Mouse (Mus musculus) heart, embryonic 12.5 days (tissue): ENCODE measurements around the gene Abca1. TPM values are rescaled to one million over a fixed set of nuclear protein-coding genes. Genes with fewer than 3 reads are reported as not detected.

Experiments used
- ATAC-seq: fragments of 200-750 bp; cut with Nextera tagmentation; 2 replicates; pipeline ENCODE4 v1.8.0; 2017; ENCODE audit warnings: moderate TSS enrichment, moderate library complexity; ENCODE audit not compliant: insufficient number of reproducible peaks, low FRiP score
- H3K27ac ChIP-seq: fragments of 300-500 bp; sonication (generic); 2 replicates; pipeline ENCODE4 v1.5.1; 2016; ENCODE audit warnings: mild to moderate bottlenecking, moderate library complexity; ENCODE audit not compliant: poor library complexity, severe bottlenecking
- H3K27me3 ChIP-seq: fragments of 300-500 bp; sonication (generic); replicated peaks from 2 replicates; pipeline ENCODE4 v1.6.1; 2016; ENCODE audit warnings: mild to moderate bottlenecking, moderate library complexity
- H3K36me3 ChIP-seq: fragments of 300-500 bp; sonication (generic); 2 replicates; pipeline ENCODE4 v1.6.1; 2016; ENCODE audit warnings: mild to moderate bottlenecking, moderate library complexity
- H3K4me1 ChIP-seq: fragments of 300-500 bp; sonication (generic); replicated peaks from 2 replicates; pipeline ENCODE4 v1.6.1; 2016; ENCODE audit warnings: mild to moderate bottlenecking
- H3K4me2 ChIP-seq: fragments of 300-500 bp; sonication (generic); 2 replicates; pipeline ENCODE4 v1.6.1; 2016; ENCODE audit warnings: mild to moderate bottlenecking, moderate library complexity
- H3K4me3 ChIP-seq: fragments of 300-500 bp; sonication (generic); 2 replicates; pipeline ENCODE4 v1.5.1; 2016; ENCODE audit warnings: mild to moderate bottlenecking
- H3K9ac ChIP-seq: fragments of 300-500 bp; sonication (generic); 2 replicates; pipeline ENCODE4 v1.6.1; 2016; ENCODE audit warnings: mild to moderate bottlenecking, moderate library complexity
- H3K9me3 ChIP-seq: fragments of 300-500 bp; sonication (generic); replicated peaks from 2 replicates; pipeline ENCODE4 v1.6.1; 2016; ENCODE audit warnings: mild to moderate bottlenecking, moderate library complexity
- WGBS: fragments of 180-500 bp; shearing (Covaris S2); methylation state at CpG from one replicate; pipeline ENCODE4 v1.1.7; 2016; 5-methylcytosine and 5-hydroxymethylcytosine counted together
- polyA plus RNA-seq: library from polyadenylated mRNA; unstranded; fragments of >200 nt; fragmentation: Nextera tagmentation; extraction: Ambion mirVana; gene quantifications from 2 replicates; pipeline ENCODE4 v1.2.1, GENCODE M21; 2016

The Abca1 gene
- polyA plus RNA-seq, 1 experiment from 2014 or later, result 3.8 TPM

GRCm38 (mm10) chr4:53178489-53178888 lies 18.8 kb upstream of the Abca1 start:
- no peaks in the 10 kb centered on the region for H3K9me3 ChIP-seq
- no peak overlapping the region for H3K27ac ChIP-seq
- H3K27me3 ChIP-seq, result no peaks in the 10 kb centered on the region
- H3K9ac ChIP-seq, result no peak overlapping the region
- WGBS, result 73% methylated on average over 7 of the region's 7 CpGs
- H3K4me1 ChIP-seq, result no peaks in the 10 kb centered on the region
- H3K36me3 ChIP-seq, result no peaks in the 10 kb centered on the region
- H3K4me3 ChIP-seq, result no peak overlapping the region
- H3K4me2 ChIP-seq, result no peak overlapping the region
- no peak for ATAC-seq

- no peak overlapping the region for H3K27ac ChIP-seq
- WGBS, result 87% methylated on average over 8 of the region's 8 CpGs
- ATAC-seq, result no peak
Observed at GRCm38 (mm10) chr4:53177696-53178095, 18.0 kb upstream of the Abca1 start.

GRCm38 (mm10) chr4:53174906-53175305 lies 15.2 kb upstream of the Abca1 start:
- H3K9ac ChIP-seq, result no peak overlapping the region
- H3K4me1 ChIP-seq, result no peaks in the 10 kb centered on the region
- no peak for ATAC-seq
- H3K27ac ChIP-seq, result no peak overlapping the region
- 81% methylated on average over 7 of the region's 7 CpGs for WGBS
- no peaks in the 10 kb centered on the region for H3K36me3 ChIP-seq
- no peak overlapping the region for H3K4me2 ChIP-seq
- H3K4me3 ChIP-seq, result no peak overlapping the region
- no peaks in the 10 kb centered on the region for H3K27me3 ChIP-seq
- no peaks in the 10 kb centered on the region for H3K9me3 ChIP-seq

More at GRCm38 (mm10) chr4:53177696-53178095, 18.0 kb upstream of the Abca1 start:
- Histone ChIP-seq H3K4me1 (no peaks in the 10 kb centered on the region), H3K36me3 (no peaks in the 10 kb centered on the region), H3K9ac (no peak overlapping the region), H3K4me3 (no peak overlapping the region), H3K27me3 (no peaks in the 10 kb centered on the region), H3K4me2 (no peak overlapping the region), H3K9me3 (no peaks in the 10 kb centered on the region)

- H3K27ac ChIP-seq, result no peak overlapping the region
- WGBS, result 70% methylated on average over 2 of the region's 2 CpGs
- H3K36me3 ChIP-seq, result no peaks in the 10 kb centered on the region
Observed at GRCm38 (mm10) chr4:53170403-53170802, 10.7 kb upstream of the Abca1 start.

GRCm38 (mm10) chr4:53165231-53165630 lies 5.5 kb upstream of the Abca1 start:
- Histone ChIP-seq H3K27me3 (no peaks in the 10 kb centered on the region), H3K9ac (no peak overlapping the region), H3K4me2 (no peak overlapping the region), H3K27ac (no peak overlapping the region), H3K36me3 (no peaks in the 10 kb centered on the region), H3K4me1 (peaks cover under 1% of the 10 kb centered on the region; the same call in 1 of the 2 replicates), H3K9me3 (no peaks in the 10 kb centered on the region), H3K4me3 (no peak overlapping the region)
- no peak for ATAC-seq
- 94% methylated on average over 14 of the region's 25 CpGs for WGBS

More at GRCm38 (mm10) chr4:53170403-53170802, 10.7 kb upstream of the Abca1 start:
- H3K9ac ChIP-seq, result no peak overlapping the region
- ATAC-seq, result no peak
- H3K4me1 ChIP-seq, result no peaks in the 10 kb centered on the region
- no peaks in the 10 kb centered on the region for H3K9me3 ChIP-seq
- H3K4me3 ChIP-seq, result no peak overlapping the region
- H3K4me2 ChIP-seq, result no peak overlapping the region
- H3K27me3 ChIP-seq, result no peaks in the 10 kb centered on the region

- Histone ChIP-seq H3K4me1 (peaks cover 10% of the 10 kb centered on the region; the same call in 1 of the 2 replicates), H3K27me3 (no peaks in the 10 kb centered on the region), H3K4me3 (peak overlapping the region; percentile 63), H3K4me2 (peak overlapping the region; percentile 85), H3K27ac (no peak overlapping the region), H3K36me3 (no peaks in the 10 kb centered on the region), H3K9me3 (no peaks in the 10 kb centered on the region), H3K9ac (peak overlapping the region; percentile 65)
- peak; percentile 37; the same call in 1 of the 2 replicates for ATAC-seq
- WGBS, result 0% methylated on average over 20 of the region's 20 CpGs
Observed at GRCm38 (mm10) chr4:53159176-53159575, 519 bp downstream of the Abca1 start.

- Histone ChIP-seq H3K27me3 (no peaks in the 10 kb centered on the region), H3K9me3 (no peaks in the 10 kb centered on the region), H3K9ac (peak overlapping the region; percentile 65), H3K4me2 (peak overlapping the region; percentile 85), H3K27ac (no peak overlapping the region), H3K4me1 (peaks cover 11% of the 10 kb centered on the region; the same call in 1 of the 2 replicates), H3K36me3 (no peaks in the 10 kb centered on the region), H3K4me3 (peak overlapping the region; percentile 63)
- under 1% methylated on average over 18 of the region's 18 CpGs for WGBS
- ATAC-seq, result peak; percentile 76
Observed at GRCm38 (mm10) chr4:53158634-53159033, 1.1 kb downstream of the Abca1 start.

GRCm38 (mm10) chr4:53155471-53155870 lies 4.2 kb downstream of the Abca1 start:
- Histone ChIP-seq H3K36me3 (no peaks in the 10 kb centered on the region), H3K4me3 (no peak overlapping the region), H3K4me1 (peaks cover 15% of the 10 kb centered on the region; the same call in 1 of the 2 replicates), H3K9ac (no peak overlapping the region), H3K27me3 (no peaks in the 10 kb centered on the region), H3K4me2 (no peak overlapping the region), H3K9me3 (no peaks in the 10 kb centered on the region), H3K27ac (no peak overlapping the region)
- 80% methylated on average over 11 of the region's 11 CpGs for WGBS
- no peak for ATAC-seq

- Histone ChIP-seq H3K9ac (no peak overlapping the region), H3K4me2 (no peak overlapping the region), H3K4me3 (no peak overlapping the region), H3K4me1 (peaks cover 7% of the 10 kb centered on the region; the same call in 1 of the 2 replicates), H3K27ac (no peak overlapping the region), H3K36me3 (no peaks in the 10 kb centered on the region), H3K27me3 (no peaks in the 10 kb centered on the region), H3K9me3 (no peaks in the 10 kb centered on the region)
- 46% methylated on average over 6 of the region's 6 CpGs for WGBS
- no peak for ATAC-seq
Observed at GRCm38 (mm10) chr4:53153711-53154110, 6.0 kb downstream of the Abca1 start.

- no peak overlapping the region for H3K4me3 ChIP-seq
- no peak overlapping the region for H3K4me2 ChIP-seq
- 0 out of 2 replicates have a peak, but pooled peaks cover 5% of the 10 kb centered on the region for H3K4me1 ChIP-seq
- WGBS, result 60% methylated on average over 4 of the region's 4 CpGs
- H3K9ac ChIP-seq, result no peak overlapping the region
- H3K9me3 ChIP-seq, result no peaks in the 10 kb centered on the region
- ATAC-seq, result no peak
- H3K36me3 ChIP-seq, result no peaks in the 10 kb centered on the region
- no peak overlapping the region for H3K27ac ChIP-seq
- H3K27me3 ChIP-seq, result no peaks in the 10 kb centered on the region
Observed at GRCm38 (mm10) chr4:53153061-53153460, 6.6 kb downstream of the Abca1 start.

GRCm38 (mm10) chr4:53152655-53153054 lies 7.0 kb downstream of the Abca1 start:
- 33% methylated on average over 4 of the region's 5 CpGs for WGBS
- no peak for ATAC-seq

GRCm38 (mm10) chr4:53150516-53150915 lies 9.2 kb downstream of the Abca1 start:
- Histone ChIP-seq H3K27ac (no peak overlapping the region), H3K9ac (no peak overlapping the region), H3K27me3 (no peaks in the 10 kb centered on the region), H3K4me2 (no peak overlapping the region), H3K4me3 (no peak overlapping the region), H3K4me1 (peaks cover 23% of the 10 kb centered on the region), H3K9me3 (no peaks in the 10 kb centered on the region), H3K36me3 (no peaks in the 10 kb centered on the region)
- no peak for ATAC-seq
- WGBS, result 78% methylated on average over 8 of the region's 8 CpGs

More at GRCm38 (mm10) chr4:53152655-53153054, 7.0 kb downstream of the Abca1 start:
- H3K27ac ChIP-seq, result no peak overlapping the region
- no peak overlapping the region for H3K4me2 ChIP-seq
- no peaks in the 10 kb centered on the region for H3K9me3 ChIP-seq
- H3K36me3 ChIP-seq, result no peaks in the 10 kb centered on the region
- no peaks in the 10 kb centered on the region for H3K27me3 ChIP-seq
- H3K4me3 ChIP-seq, result no peak overlapping the region
- H3K9ac ChIP-seq, result no peak overlapping the region
- peaks cover 6% of the 10 kb centered on the region; the same call in 1 of the 2 replicates for H3K4me1 ChIP-seq
